Mouse (Mus musculus) spleen, postnatal 10 days (tissue): ENCODE measurements around the gene Orm3.
A peak's percentile ranks its signal among the peaks of the same experiment; 100 is the strongest.

Source experiments
- DNase-seq, 2 experiments: peaks; one replicate each; pipeline ENCODE4 v3.0.0; 2021 to 2022; ENCODE audit warnings: low spot score in 2 of 2

Gene Orm3

DNA sequence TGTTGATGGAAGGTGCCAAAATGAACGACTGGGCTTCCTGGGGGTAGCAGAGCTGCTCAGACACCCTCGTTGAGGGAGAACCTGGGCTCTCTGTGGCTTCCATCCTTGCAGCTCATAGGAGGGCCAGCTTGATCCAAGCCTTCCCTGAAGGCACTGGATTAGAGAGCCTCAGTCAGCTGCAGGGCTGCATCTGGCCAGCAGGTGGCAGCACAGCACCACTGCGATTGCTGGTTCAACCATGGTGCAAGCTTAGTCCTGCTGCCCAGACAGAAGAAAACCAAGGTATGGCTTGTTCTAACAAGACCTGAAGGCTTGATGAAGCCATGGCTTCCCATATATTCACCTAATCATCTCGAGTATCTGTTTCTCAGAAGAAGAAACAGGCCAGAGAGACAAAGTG lies 12.6 kb downstream of the Orm3 start:
- peak; percentile 90 to 92 for DNase-seq

DNA sequence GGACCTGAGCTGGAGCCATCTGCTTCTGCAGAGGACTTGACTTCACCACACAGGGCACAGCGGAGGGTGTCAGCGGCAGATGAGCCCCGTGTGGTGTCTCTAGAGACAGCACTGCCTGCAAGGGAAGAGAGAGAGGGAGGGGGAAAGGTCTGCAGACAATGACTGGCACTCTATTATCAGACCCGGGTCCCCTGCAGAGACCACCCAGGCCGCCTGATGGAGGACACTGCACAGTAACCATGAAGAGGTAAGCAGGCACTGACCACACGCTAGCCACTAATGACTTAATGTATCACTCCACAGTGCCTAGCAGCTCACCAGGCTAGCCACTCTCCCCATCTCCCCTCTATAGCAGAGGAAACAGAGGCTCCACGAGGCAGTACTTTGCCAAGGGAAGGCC lies 14.9 kb downstream of the Orm3 start:
- DNase-seq = no peak

DNA sequence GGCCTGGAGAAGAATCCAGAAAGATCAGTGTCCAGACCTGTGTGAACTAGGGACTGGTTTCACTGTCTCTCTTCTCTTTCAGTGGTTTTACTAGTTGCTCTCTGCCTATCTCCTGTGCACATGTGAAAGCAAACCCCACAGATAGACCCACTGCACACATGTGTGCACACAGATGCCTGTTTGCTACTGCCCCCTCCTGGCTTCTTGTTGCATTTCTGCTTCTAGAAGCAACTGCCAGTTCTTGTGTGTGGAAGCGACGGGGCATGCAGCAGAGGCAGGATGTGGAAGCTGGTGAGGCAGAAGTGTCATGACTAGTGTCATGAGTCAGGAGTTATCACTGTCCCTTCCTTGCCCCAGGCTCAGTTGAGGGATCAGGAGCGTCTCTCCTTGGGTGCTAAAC lies 15.9 kb downstream of the Orm3 start:
- DNase-seq = peak; percentile 54 to 85

DNA sequence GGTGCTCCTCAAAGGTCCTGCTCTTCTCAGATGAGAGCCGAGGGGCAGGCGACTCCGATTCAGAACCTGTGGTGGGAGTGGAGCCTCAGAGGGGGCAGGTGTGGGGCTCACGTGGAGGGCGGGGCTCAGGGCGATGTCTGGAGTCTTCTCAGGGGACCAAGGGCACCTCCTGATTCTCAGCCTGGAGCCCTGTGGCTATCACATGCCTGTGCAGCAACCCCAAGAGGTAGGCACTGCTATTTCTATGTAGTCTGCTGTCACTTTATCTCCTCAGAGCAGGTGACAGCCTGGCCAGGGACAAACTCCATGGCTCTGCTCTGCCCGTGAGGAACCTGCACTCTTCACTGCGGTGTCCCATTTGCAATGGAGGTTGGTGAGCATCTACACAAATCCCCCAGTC lies 17.4 kb downstream of the Orm3 start:
- peak; percentile 50 to 58 for DNase-seq

DNA sequence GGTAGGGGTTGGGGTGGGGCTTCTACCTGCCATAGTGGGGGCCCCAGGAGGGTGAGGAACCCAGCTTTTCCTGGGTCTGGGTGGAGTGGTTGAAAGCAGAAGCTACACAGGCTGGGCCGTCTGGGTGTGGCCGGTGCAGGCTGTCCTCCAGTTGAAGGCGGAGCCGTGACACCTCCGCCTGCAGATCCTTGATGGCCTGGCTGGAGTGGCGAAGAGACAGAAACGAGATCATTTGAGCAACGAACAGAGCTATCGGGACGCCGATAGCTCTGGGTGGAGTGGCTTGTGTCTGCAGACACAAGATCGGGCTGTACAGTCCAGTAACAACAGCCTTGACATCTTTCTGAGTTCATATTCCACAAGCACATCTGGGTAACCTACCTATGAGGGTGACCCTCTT lies 18.4 kb downstream of the Orm3 start:
- peak in 1 of 2 experiments; percentile 82 for DNase-seq

DNA sequence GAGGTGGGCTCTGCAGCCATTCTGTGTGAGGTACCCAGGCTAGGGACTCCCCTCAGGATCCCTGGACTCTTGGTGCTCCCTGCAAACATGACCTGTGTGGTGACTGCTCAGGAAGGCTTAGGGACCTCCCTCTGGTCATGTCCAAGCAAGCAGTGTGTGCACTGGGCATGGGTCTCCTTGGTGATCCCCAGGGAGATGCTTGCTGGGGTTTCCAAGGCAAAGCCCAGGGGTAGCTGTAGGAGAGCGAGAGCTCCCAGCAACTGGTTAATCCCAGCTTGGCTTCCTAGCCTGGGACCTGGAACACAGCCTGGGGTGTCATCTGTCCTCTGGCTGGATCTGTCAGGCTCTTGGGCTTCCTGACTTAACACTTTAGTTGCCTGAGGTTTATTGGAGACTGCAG lies 19.4 kb downstream of the Orm3 start:
- peak in 1 of 2 experiments; percentile 31 for DNase-seq

DNA sequence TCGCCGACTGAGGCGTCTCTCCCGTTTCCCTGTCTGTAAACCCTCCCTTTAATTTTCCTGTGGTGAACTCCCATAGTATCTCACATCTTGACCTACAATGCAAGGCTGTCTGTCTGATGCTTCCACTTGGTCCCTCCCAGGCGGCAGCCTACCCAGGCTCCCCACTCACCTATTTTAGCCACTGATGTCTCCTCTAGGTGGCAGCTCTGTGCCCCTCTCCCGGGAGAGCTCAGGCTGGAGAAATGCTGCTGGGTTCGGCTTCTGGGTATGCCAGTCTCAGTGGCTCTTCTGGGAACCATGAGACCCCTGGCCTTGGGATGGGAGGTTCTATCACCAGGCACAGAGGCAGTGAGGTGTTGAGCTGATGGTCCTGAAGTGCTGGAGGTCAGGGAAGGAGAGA lies 21.5 kb downstream of the Orm3 start:
- no peak for DNase-seq

DNA sequence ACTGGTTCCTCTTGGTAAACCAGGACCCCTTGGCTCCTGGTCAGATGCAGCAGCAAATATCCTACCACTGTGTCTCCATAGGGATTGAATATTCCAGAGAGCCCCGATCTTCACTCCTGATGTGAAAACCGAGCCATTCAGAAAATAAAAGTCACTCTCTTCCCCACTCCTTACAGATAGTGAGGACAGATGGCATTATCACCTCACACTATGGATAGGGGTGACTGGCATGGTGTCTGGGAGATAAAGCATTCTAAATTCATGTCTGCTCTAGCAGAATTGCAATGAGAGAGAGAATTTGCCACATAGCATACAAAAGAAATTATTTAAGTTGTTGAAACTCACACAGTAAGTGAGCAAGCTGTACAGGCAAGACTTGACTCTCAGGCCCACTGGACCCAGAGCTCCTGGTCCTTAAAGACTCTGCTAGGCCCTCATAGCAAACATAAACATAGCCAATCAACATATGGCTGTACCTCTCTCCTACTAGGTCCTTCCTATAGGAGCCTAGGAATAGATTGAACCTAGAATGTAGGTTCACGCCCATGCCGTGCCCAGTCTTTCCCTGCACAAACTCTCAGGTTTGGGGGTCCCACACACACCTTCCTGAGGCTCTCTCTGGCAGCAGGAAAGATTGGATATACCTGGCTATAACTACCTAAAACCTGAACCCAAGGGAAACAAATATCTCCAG lies 26.9 kb downstream of the Orm3 start:
- peak in 1 of 2 experiments; percentile 24 for DNase-seq

DNA sequence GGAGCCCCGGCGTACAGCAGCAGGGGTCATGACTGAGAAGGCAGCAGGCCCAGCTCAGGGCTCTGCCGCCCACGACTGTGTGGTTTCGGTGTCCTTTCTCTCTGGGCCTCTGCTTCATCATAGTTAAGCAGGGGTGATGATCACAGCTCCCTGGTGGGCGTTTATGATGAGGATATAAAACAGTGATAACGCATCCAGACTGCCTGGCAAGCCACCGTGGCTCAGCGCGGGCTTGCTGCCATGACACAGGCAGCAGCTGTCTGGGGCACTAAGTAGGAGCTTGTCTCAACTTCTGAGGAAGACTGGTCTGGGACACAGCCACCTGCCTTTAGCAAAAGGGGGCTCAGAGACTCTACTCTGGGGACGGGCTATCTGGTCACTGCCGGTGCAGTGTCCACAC lies 27.5 kb downstream of the Orm3 start:
- no peak for DNase-seq

DNA sequence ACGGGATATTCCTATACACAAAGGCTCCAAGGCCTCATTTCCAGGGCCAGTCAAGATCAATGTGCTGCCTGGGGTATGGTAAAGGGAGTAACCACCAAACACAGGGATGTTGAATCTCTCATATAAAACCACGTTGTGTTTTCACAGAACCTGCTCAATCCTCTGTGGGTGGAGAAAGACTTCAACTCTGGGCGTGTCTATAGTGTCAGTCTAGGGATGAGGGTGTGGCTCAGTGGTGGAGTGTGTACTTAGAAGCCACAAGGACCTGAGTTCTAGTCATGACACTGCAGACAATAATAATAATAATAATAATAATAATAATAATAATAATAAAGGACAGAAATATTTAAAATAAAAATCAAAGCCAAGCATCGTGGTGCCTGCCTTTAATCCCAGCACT lies 28.3 kb downstream of the Orm3 start:
- no peak for DNase-seq

DNA sequence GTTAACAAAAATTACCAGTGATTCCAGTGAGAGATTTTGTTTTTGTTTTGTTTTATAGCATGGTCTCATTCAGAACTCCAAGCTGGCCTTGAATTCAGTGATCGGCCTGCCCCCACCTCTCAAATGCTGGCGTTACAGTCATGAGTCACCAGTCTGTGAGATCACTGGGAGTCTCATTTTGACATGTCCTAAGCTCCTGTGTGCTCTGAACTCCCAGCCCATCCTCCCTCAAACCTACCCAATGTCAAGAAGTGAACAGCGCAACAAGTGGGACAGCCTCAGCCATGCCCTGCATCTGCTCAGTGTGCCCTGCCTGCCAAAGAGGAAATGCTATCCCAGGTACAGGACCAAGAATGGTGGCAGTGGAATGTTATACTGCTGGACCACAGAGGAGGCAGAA lies 29.3 kb downstream of the Orm3 start:
- no peak for DNase-seq

DNA sequence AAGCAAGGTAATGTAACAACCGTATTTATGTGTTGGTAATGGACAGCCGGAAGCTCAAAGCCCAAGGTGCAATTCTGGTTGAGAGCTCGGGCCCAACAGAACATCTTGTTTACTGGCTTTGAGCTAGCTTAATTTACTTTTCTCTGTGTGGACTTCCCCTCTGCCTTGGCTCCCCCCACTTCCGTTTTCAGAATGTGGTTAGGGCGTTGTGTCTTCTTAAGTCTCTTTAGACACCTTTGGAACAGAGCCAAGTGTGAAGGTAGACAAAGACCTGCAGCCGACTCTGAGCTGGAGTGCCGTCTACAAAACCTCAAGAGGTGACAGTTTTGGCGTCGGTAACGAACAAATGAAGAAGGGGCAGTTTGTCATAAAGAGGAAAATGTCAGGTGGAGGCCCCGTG lies 29.8 kb downstream of the Orm3 start:
- DNase-seq = peak; percentile 39 to 74

DNA sequence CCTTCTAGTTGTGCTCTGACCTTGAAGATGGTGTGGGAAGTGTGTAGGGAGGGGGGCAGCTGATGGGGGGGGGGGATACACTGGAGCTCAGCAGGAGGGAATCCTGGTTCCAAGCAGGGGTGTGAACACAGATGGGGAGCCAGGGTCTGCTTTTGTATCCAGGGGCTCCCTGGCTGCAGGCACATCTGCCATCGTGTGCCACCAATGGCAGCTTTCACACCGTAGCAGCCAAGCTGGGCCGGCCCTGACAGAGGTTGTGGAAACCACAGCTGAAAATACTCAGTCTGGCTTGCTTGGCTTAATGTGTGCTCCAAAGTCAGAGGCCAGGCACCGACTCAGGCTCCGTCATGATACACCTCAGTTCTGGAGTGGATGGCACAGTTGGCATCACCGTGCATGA lies 32.1 kb downstream of the Orm3 start:
- no peak for DNase-seq

DNA sequence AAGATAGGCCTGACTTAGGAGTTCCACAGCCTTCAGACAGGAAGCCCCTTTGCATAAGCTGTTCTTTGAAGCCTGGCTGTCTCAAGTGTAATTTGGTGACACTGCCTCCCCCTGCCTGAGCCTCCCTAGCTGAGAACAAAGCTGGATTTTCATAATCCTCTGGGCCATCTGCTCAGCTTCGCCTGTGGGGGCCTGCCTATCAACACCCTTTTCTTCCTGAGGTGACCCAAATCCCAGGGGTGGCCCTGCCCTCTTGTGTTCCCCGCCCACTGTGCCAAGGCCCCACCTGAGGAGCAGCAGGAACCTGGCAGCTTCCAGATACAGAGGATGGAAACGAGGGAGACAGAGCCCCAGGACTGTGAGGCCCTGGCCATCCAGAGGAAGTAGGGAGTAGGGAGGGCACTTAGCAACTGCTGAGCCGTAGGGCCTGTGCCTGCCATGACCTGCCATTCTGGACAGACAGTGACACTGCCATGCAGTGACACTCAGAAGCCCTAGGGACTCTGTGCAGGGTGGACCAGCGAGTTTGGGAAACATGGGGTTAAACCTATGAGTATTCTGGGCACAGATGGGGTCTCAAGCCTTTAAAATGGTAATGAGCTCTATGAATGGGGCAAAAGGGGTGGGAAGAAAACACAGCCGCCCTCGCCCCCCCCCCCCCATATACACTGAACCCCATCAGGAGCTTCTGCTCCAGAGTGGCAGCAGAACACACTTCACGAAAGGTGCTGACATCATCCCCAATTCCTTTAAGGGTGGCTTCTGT lies 33.3 kb downstream of the Orm3 start:
- DNase-seq = peak; percentile 39 to 42

DNA sequence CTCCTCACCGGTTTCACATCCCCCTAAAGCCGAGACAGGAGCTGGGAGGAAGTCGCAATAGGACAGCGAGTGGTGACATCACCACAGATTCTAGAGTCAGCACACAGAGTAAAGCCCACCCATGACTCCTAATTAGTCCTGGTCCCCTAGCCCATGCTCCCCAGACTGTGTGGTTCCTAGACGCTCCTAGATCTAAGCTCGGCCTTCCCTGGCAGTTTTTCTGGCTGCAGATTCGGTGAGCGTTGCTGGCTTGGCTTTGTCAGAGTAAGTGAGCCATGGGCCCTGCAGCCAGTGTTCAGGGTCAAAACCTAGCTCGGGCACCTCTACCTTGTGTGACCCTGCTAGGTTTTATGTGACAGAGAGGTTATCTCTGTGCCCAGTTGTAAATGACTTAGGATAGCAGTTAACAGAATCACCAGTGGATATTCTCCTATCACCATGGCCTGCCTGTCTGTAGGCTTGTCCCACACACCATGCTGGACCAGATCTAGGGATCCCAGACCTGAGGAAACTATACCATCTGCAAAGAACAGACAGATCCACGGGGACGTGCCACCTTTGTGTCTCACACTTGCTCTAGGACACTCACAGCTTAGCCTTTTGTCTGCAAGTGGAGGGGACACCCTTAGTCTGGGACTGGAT lies 34.0 kb downstream of the Orm3 start:
- peak in 1 of 2 experiments; percentile 25 for DNase-seq

DNA sequence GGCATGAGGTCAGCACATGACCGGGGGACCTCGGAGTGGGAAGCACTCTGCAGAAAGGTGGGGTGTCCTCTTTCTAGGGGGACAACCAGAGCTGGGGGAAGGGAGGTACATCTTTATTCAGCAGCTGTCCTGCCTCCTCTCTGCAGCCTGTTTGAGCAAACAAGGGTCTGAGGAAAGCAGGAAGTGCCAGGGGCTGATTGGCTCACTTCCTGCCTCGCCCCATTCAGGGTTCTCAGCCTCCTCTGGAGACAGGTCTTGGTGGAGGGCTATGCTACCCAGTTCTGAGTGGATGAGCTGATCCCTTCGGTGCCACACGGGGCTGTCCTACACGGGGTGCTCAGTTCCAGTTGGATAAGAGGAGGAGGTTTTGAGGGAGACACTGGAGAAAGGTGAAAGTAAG lies 35.4 kb downstream of the Orm3 start:
- DNase-seq = peak in 1 of 2 experiments; percentile 47

DNA sequence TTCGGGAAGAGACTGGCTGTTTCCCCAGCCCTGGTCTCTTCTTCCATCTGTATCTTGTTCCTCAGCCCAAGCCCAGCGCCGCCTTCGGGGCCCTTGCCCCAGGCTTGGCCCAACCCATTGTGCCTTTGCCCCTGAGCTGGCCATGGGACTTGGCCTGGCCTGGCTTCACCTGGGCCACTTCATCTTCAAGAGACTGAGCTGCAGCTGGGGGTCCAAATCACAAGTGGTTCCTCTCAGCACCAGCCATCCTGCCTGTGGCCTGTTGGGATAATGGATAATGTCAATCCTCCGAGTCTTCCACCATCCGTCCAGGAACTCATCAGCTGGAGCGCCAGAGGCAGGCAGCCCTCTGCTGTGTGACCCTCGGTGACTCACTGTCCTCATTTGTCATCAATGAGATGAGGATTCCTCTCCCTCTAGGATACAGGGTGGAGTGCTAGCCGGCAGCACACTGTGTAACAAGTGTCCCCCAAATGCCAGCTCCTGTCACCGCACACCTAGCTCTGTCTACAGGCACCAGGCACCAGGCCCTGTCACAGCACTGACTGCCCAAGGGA lies 42.1 kb downstream of the Orm3 start:
- DNase-seq = no peak

DNA sequence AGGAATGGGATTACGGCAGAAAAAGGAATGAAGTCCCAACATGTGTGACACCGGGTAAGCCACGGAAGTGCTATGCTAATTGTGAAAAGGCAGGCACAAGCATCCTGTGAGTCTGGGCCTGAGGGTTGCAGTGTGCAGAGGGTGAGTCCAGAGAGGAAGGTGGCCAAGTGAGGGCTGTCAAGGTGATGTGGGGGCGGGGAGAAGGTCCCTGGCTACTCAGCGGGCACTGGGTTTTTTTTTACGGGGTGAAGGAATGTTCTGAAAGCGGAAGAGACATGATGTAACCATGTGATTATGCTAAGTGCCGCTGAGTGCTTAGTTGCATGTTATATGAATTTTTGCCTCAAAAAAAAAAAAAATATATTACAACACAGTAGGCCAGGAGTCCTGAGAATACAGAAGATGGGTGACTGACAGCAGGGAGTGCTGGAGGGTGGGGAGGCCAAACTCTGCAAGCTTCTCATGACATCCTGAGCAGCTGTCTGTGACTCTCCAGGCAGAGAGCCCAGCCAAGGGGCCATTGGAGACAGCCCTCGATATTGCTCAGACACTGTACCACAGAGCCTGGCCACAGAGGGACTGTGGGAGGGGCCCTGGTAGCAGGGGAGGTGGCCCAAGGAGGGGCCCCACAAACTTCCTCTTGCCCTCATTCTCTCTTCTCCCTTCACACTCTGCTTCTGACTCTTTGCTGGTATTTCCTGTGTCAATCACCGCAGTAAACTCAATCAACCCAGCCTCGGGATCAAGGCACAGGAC lies 43.1 kb downstream of the Orm3 start:
- peak in 1 of 2 experiments; percentile 71 for DNase-seq

DNA sequence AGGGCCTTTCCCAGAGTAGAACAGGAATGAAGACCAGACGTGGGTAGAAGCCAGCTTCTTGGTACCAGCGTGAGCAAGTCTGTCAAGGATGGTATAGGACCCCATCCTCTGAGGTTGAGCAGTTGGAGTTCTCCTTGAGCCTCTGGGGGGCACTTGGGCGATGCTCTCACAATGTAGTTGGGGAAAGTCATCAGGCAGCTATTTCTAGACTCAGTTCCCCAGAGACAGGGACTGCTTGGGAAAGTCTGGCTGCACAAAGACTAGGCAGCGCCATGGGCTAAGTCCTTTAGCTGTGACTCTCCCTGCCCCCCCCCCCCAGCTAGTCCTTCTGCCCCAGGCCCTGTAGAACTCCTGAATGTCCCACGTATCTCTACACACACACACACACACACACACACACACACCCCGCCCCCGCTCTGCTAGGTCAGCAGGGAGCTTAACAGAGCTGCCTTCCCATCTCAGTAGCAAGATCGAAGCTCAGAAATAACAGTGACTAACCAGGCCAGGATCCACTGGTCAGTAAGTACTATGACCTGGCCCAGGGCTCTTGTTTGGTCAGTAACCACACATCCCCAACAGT lies 43.8 kb downstream of the Orm3 start:
- no peak for DNase-seq

DNA sequence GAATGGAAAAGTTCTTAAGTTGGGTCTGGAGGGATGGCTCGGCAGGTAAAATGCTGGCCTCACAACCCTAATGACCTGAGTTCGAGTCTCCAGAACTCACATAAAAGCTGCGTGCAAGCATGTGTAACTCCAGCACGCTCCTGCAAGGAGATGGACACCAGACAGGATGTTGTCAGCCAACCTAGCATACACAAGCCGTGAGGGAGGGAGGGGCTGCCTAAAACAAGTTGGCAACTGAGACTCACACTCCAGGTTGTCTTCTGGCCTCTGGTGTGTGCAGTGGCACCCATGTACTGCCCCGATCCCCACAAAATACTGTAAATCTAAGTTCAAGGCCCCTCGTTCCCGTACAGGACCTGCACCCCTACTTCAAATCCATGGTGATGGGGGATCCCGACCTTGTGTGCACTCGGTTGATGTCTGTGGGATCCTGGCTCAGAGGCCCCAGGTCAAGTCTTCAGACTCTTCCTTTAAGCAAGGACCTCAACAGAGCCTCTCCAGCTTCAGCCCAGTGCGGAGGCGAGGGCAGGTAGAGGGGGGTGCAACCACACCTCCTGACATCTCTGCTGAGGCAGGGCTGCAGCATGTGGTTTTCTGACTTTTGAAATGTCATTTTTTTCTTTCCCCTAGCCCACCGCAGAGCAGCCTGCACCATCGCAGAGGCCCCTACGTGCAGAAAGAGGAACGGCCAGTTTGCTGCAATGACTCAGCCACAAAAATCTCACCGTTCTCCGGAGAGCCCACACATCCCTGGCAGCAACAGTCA lies 44.8 kb downstream of the Orm3 start:
- peak in 1 of 2 experiments; percentile 60 for DNase-seq

DNA sequence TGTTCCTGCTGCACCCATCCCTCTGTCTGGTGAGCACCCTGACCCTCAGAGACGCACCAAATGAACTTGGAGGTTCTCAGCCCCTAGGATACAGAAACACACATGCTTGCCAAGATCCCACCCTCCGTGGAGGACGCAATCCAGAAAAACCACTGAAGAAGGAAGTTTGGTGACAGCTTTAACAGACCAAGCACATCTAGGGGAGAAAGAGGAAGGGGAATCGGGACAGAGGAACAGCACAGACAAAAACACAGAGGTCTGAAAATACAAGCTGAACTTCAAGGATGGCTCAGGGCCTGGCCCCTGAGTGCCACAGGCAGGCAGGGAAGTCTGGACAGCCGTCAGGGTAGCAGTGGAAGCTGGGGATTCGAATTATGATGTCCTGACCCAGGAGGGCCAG lies 45.7 kb downstream of the Orm3 start:
- no peak for DNase-seq
